Mouse (Mus musculus) embryonic facial prominence, embryonic 14.5 days (tissue): ENCODE data around the gene Uqcr11. TPM values are rescaled to one million over a fixed set of nuclear protein-coding genes. Genes with fewer than 3 reads are reported as not detected.
A peak's percentile ranks its signal among the peaks of the same experiment; 100 is the strongest.

ENCODE experiments used
- ATAC-seq: fragments of 200-750 bp; cut with Nextera tagmentation; 2 replicates; pipeline ENCODE4 v1.8.0; 2017; ENCODE audit warnings: low read depth, moderate number of reproducible peaks, moderate TSS enrichment
- DNase-seq: peaks from one replicate; pipeline ENCODE4 v3.0.0-alpha.2; 2015; ENCODE audit warnings: low spot score
- H3K27ac ChIP-seq: fragments of 300-500 bp; sonication (generic); replicated peaks from 2 replicates; pipeline ENCODE4 v1.5.1; 2014; ENCODE audit warnings: low read depth, mild to moderate bottlenecking, low read length, moderate library complexity
- H3K27me3 ChIP-seq: fragments of 300-500 bp; sonication (generic); replicated peaks from 2 replicates; pipeline ENCODE4 v1.6.1; 2014; ENCODE audit warnings: low read length; ENCODE audit not compliant: control insufficient read depth, insufficient read depth
- H3K36me3 ChIP-seq: fragments of 300-500 bp; sonication (generic); 2 replicates; pipeline ENCODE4 v1.6.1; 2014; ENCODE audit warnings: low read length, mixed read lengths; ENCODE audit not compliant: control insufficient read depth, insufficient read depth
- H3K4me1 ChIP-seq: fragments of 300-500 bp; sonication (generic); 2 replicates; pipeline ENCODE4 v1.6.1; 2014; ENCODE audit warnings: antibody characterized with exemption, low read length; ENCODE audit not compliant: control insufficient read depth, insufficient read depth
- H3K4me2 ChIP-seq: fragments of 300-500 bp; sonication (generic); 2 replicates; pipeline ENCODE4 v1.6.1; 2014; ENCODE audit warnings: low read depth, mild to moderate bottlenecking, low read length, moderate library complexity, mixed read lengths
- H3K4me3 ChIP-seq: fragments of 300-500 bp; sonication (generic); 2 replicates; pipeline ENCODE4 v1.5.1; 2014; ENCODE audit warnings: low read depth, mild to moderate bottlenecking, low read length
- H3K9ac ChIP-seq: fragments of 300-500 bp; sonication (generic); 2 replicates; pipeline ENCODE4 v1.6.1; 2014; ENCODE audit warnings: low read depth, mild to moderate bottlenecking, low read length, moderate library complexity, mixed read lengths
- H3K9me3 ChIP-seq: fragments of 300-500 bp; sonication (generic); 2 replicates; pipeline ENCODE4 v1.6.1; 2016; ENCODE audit warnings: low read length; ENCODE audit not compliant: control insufficient read depth
- WGBS: fragments of 180-500 bp; shearing (Covaris S2); extraction: QIAGEN DNeasy Blood & Tissue Kit; methylation state at CpG from one replicate; pipeline ENCODE4 v1.1.7; 2014; 5-methylcytosine and 5-hydroxymethylcytosine counted together
- polyA plus RNA-seq: library from polyadenylated mRNA; unstranded; fragments of >200 nt; fragmentation: Nextera tagmentation; extraction: Ambion mirVana; gene quantifications from 2 replicates; pipeline ENCODE4 v1.2.1, GENCODE M21; 2014

The Uqcr11 gene
- polyA plus RNA-seq, 1 experiment from 2014 or later = 879 TPM

GRCm38 (mm10) chr10:80388731-80389130 lies 17.9 kb downstream of the Uqcr11 start:
- Histone ChIP-seq H3K4me1 (peaks cover 20% of the 10 kb centered on the region), H3K9ac (no peak overlapping the region), H3K27me3 (no peaks in the 10 kb centered on the region), H3K4me2 (peak overlapping the region; percentile 91; the same call in 1 of the 2 replicates), H3K9me3 (no peaks in the 10 kb centered on the region), H3K27ac (no peak overlapping the region; the same call in 1 of the 2 replicates), H3K36me3 (peaks cover 40% of the 10 kb centered on the region), H3K4me3 (no peak overlapping the region)
- 28% methylated on average over 2 of the region's 2 CpGs for WGBS
- DNase-seq (no peak), ATAC-seq (no peak)

GRCm38 (mm10) chr10:80387522-80387959 lies 19.1 kb downstream of the Uqcr11 start, which contains the start of gene Mex3d:
TSS of gene Mex3d (minus strand) at chr10:80387659.
- no peaks in the 10 kb centered on the region for H3K9me3 ChIP-seq
- H3K36me3 ChIP-seq = peaks cover 37% of the 10 kb centered on the region
- H3K4me2 ChIP-seq = peak within 1 kb of the TSS; percentile 91
- H3K27me3 ChIP-seq = no peaks in the 10 kb centered on the region
- peaks cover 20% of the 10 kb centered on the region for H3K4me1 ChIP-seq
- peak within 1 kb of the TSS; percentile 90 for H3K4me3 ChIP-seq
- H3K27ac ChIP-seq = peak within 1 kb of the TSS; percentile 92
- WGBS = 0% methylated on average over 1 of the region's 61 CpGs
- peak; percentile 46 for ATAC-seq
- DNase-seq = peak; percentile 93
- peak within 1 kb of the TSS; percentile 95 for H3K9ac ChIP-seq

- Histone ChIP-seq H3K4me3 (peak overlapping the region; percentile 90), H3K27ac (peak overlapping the region; percentile 92), H3K9me3 (no peaks in the 10 kb centered on the region), H3K4me1 (peaks cover 20% of the 10 kb centered on the region), H3K9ac (peak overlapping the region; percentile 95), H3K36me3 (peaks cover 37% of the 10 kb centered on the region), H3K27me3 (no peaks in the 10 kb centered on the region), H3K4me2 (peak overlapping the region; percentile 91)
- DNase-seq (peak; percentile 23), ATAC-seq (no peak)
- 0% methylated on average over 16 of the region's 94 CpGs for WGBS
Measured at GRCm38 (mm10) chr10:80386735-80387471, 19.7 kb downstream of the Uqcr11 start.

GRCm38 (mm10) chr10:80385811-80386734 lies 20.6 kb downstream of the Uqcr11 start:
- 2% methylated on average over 32 of the region's 34 CpGs for WGBS
- peak; percentile 88 for DNase-seq

GRCm38 (mm10) chr10:80385310-80385709 lies 21.3 kb downstream of the Uqcr11 start:
- Histone ChIP-seq H3K27me3 (no peaks in the 10 kb centered on the region), H3K4me3 (peak overlapping the region; percentile 90), H3K4me2 (peak overlapping the region; percentile 91), H3K27ac (peak overlapping the region; percentile 92), H3K9ac (peak overlapping the region; percentile 95), H3K4me1 (peaks cover 20% of the 10 kb centered on the region), H3K36me3 (peaks cover 38% of the 10 kb centered on the region), H3K9me3 (no peaks in the 10 kb centered on the region)
- 11% methylated on average over 7 of the region's 7 CpGs for WGBS
- no peak for ATAC-seq
- DNase-seq = peak; percentile 36

More at GRCm38 (mm10) chr10:80385811-80386734, 20.6 kb downstream of the Uqcr11 start:
- Histone ChIP-seq H3K36me3 (peaks cover 37% of the 10 kb centered on the region), H3K4me1 (peaks cover 20% of the 10 kb centered on the region), H3K27me3 (no peaks in the 10 kb centered on the region), H3K4me3 (peak overlapping the region; percentile 90), H3K4me2 (peak overlapping the region; percentile 91), H3K9me3 (no peaks in the 10 kb centered on the region), H3K27ac (peak overlapping the region; percentile 92), H3K9ac (peak overlapping the region; percentile 95)
- ATAC-seq = peak; percentile 67

GRCm38 (mm10) chr10:80384709-80385108 lies 21.9 kb downstream of the Uqcr11 start:
- H3K36me3 ChIP-seq = peaks cover 43% of the 10 kb centered on the region

GRCm38 (mm10) chr10:80384115-80384639 lies 22.5 kb downstream of the Uqcr11 start:
- H3K9me3 ChIP-seq = no peaks in the 10 kb centered on the region
- H3K36me3 ChIP-seq = peaks cover 46% of the 10 kb centered on the region
- DNase-seq (no peak), ATAC-seq (no peak)
- no peaks in the 10 kb centered on the region for H3K27me3 ChIP-seq
- H3K4me1 ChIP-seq = peaks cover 20% of the 10 kb centered on the region
- H3K9ac ChIP-seq = 0 out of 2 replicates have a peak overlapping the region, but pooled peaks have one; percentile 95
- peak overlapping the region; percentile 90 for H3K4me3 ChIP-seq
- H3K27ac ChIP-seq = no peak overlapping the region
- WGBS = 91% methylated on average over 4 of the region's 4 CpGs
- H3K4me2 ChIP-seq = peak overlapping the region; percentile 91

More at GRCm38 (mm10) chr10:80384709-80385108, 21.9 kb downstream of the Uqcr11 start:
- H3K27me3 ChIP-seq = no peaks in the 10 kb centered on the region
- 70% methylated on average over 7 of the region's 7 CpGs for WGBS
- H3K9me3 ChIP-seq = no peaks in the 10 kb centered on the region
- ATAC-seq = no peak
- peak overlapping the region; percentile 90 for H3K4me3 ChIP-seq
- H3K27ac ChIP-seq = no peak overlapping the region
- H3K9ac ChIP-seq = peak overlapping the region; percentile 95
- peak overlapping the region; percentile 91 for H3K4me2 ChIP-seq
- no peak for DNase-seq
- peaks cover 20% of the 10 kb centered on the region for H3K4me1 ChIP-seq

GRCm38 (mm10) chr10:80383431-80383830 lies 23.2 kb downstream of the Uqcr11 start:
- 0 out of 2 replicates have a peak overlapping the region, but pooled peaks have one; percentile 8 for H3K4me2 ChIP-seq
- 72% methylated on average over 4 of the region's 4 CpGs for WGBS
- DNase-seq = no peak

More at GRCm38 (mm10) chr10:80383431-80383830, 23.2 kb downstream of the Uqcr11 start:
- H3K4me1 ChIP-seq = peaks cover 18% of the 10 kb centered on the region
- 0 out of 2 replicates have a peak overlapping the region, but pooled peaks have one; percentile 95 for H3K9ac ChIP-seq
- no peak overlapping the region for H3K27ac ChIP-seq
- peaks cover 46% of the 10 kb centered on the region for H3K36me3 ChIP-seq
- no peaks in the 10 kb centered on the region for H3K27me3 ChIP-seq
- no peaks in the 10 kb centered on the region for H3K9me3 ChIP-seq
- ATAC-seq = no peak
- H3K4me3 ChIP-seq = no peak overlapping the region
